Mouse (Mus musculus): ENCODE data around the gene Isy1. TPM values are rescaled to one million over a fixed set of nuclear protein-coding genes. Genes with fewer than 3 reads are reported as not detected.
A peak's percentile ranks its signal among the peaks of the same experiment; 100 is the strongest.

Isy1 gene
- total and polyA plus RNA-seq, 3 experiments = 43.8 to 140 (median 77.4) TPM

DNA sequence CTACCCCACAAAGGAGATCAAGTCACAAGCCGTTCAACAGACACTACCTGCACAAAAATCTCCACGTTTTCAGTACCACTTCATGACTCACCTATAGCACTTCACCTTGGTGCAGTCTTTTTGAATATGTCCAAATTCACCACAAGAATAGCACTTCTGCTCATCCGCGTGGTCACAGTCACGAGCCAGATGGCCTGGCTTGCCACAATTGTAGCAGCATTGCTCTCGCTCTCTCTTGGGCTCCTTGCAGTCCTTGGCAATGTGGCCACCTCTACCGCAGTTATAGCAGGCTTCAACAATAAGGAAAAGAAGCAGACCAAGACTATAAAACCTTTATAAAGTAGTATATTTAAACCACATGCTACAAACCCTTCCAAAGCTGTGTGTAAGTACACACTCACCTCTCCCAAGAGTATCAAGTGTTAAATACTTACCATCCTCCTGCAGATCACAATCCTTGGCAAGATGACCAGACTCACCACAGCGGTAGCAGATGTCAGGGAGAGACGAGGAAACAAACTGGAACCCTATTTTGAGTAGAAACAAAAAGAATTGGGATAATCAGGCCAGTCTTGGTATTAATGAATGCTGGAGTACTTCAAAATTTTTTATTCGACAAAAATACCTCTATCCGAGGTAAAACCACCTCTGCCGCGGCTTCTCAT is 6.6 kb upstream of the Isy1 start:
- in situ Hi-C loops (cut with MboI; ENCODE audit: low pct_ligation_motif_present, low pct_unique_long_range_greater_than_20kb, low sequenced_read_pairs) = no loop called here
- Histone ChIP-seq H3K27me3 (replicated peaks) (no peaks in the 10 kb centered on the region), H3K4me2 (ENCODE audit: insufficient read depth, low read depth, poor library complexity, severe bottlenecking) (no peak overlapping the region), H3K4me3 (replicated peaks in 1 of 3; ENCODE audit: low read depth in 2 of 3, low read length in 2 of 3, poor library complexity in 1 of 3) (no peak overlapping the region), H3K9me3 (replicated peaks; ENCODE audit: low read length) (no peaks in the 10 kb centered on the region), H3K36me3 (replicated peaks in 1 of 2; ENCODE audit: control insufficient read depth in 1 of 2, insufficient read depth in 1 of 2, low read length in 1 of 2) (peaks cover 50 to 81% of the 10 kb centered on the region in 2 experiments), H3K79me2 (replicated peaks; ENCODE audit: control insufficient read depth, extremely low read depth, insufficient read depth, poor library complexity, severe bottlenecking) (peaks cover 72% of the 10 kb centered on the region), H3K9ac (ENCODE audit: insufficient read depth, low read depth) (no peak overlapping the region), H3K27ac (ENCODE audit: insufficient read depth, low read depth) (no peak overlapping the region), H3K4me1 (ENCODE audit: control insufficient read depth in 1 of 2, insufficient read depth in 2 of 2) (peaks cover 3 to 71% of the 10 kb centered on the region in 2 experiments; a peak in 3 of 4 replicates)
- DNase-seq (ENCODE audit: extremely low read depth) = no peak
- no peak for TF ChIP-seq MAZ (IDR thresholded peaks at IDR 0.05; ENCODE audit: low read depth, low read length)
- TF ChIP-seq TCF12 (IDR thresholded peaks at IDR 0.05; ENCODE audit: low read depth, low read length) = no peak
- no peak for TF ChIP-seq POLR2A (IDR thresholded peaks at IDR 0.05; ENCODE audit: low read depth, low read length)
- no peak for TF ChIP-seq MAX (IDR thresholded peaks at IDR 0.05; ENCODE audit: low read length)
- TF ChIP-seq ZC3H11A (IDR thresholded peaks at IDR 0.05; ENCODE audit: low read depth, low read length) = no peak
- no peak for TF ChIP-seq USF2 (conservative IDR thresholded peaks at IDR 0.05; ENCODE audit: low read depth, low read length)
- no peak for TF ChIP-seq E2F4 (IDR thresholded peaks at IDR 0.05; ENCODE audit: insufficient replicate concordance, low read depth, low read length)
- no peak for TF ChIP-seq SMC3 (IDR thresholded peaks at IDR 0.05; ENCODE audit: low read depth, low read length)
- TF ChIP-seq ZKSCAN1 (IDR thresholded peaks at IDR 0.05; ENCODE audit: borderline replicate concordance, low read depth, low read length) = no peak
- TF ChIP-seq ETS1 (conservative IDR thresholded peaks at IDR 0.05; ENCODE audit: low read depth, low read length) = no peak
- no peak for TF ChIP-seq CTCF (conservative IDR thresholded peaks at IDR 0.05 in 1 of 2, IDR thresholded peaks at IDR 0.05 in 1 of 2; ENCODE audit: low read depth in 2 of 2, low read length in 2 of 2)
- TF ChIP-seq MYC (IDR thresholded peaks at IDR 0.05; ENCODE audit: low read depth, low read length) = no peak
- TF ChIP-seq POLR2AphosphoS2 (IDR thresholded peaks at IDR 0.05; ENCODE audit: low read depth, low read length) = no peak
- TF ChIP-seq BHLHE40 (IDR thresholded peaks at IDR 0.05; ENCODE audit: low read depth, low read length) = no peak
- TF ChIP-seq EP300 (IDR thresholded peaks at IDR 0.05; ENCODE audit: low read length) = no peak
- dilution Hi-C loops (cut with MboI; ENCODE audit: extremely low pct_ligation_motif_present, extremely low pct_unique_long_range_greater_than_20kb, low sequenced_read_pairs) = no loop called here

DNA sequence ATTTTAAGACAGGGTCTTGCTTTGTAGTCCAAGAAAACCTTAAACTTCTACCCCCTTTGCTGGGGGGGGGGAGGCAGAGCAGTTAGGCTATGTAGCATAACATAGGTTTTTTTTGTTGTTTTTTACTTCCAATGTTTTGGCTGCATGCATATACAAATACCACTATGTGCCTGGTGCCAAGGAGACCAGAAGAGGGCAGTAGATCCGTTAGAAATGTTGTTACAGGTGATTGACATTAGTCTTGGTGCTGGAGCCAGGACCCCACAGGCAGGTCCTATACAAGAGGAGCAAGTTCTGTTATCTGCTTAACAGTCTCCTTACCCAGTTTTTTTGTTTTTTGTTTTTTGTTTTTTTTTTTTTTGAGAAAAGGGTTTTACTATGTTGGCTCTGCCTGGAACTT is 3.7 kb upstream of the Isy1 start:
- no peak overlapping the region for H3K27ac ChIP-seq (ENCODE audit: insufficient read depth, low read depth)
- in situ Hi-C loops (cut with MboI; ENCODE audit: low pct_ligation_motif_present, low pct_unique_long_range_greater_than_20kb, low sequenced_read_pairs) = no loop called here
- peak; percentile 41 for DNase-seq (ENCODE audit: extremely low read depth)
- H3K9ac ChIP-seq (ENCODE audit: insufficient read depth, low read depth) = no peak overlapping the region
- no peaks in the 10 kb centered on the region for H3K27me3 ChIP-seq (replicated peaks)
- H3K79me2 ChIP-seq (replicated peaks; ENCODE audit: control insufficient read depth, extremely low read depth, insufficient read depth, poor library complexity, severe bottlenecking) = peaks cover 56% of the 10 kb centered on the region
- peaks cover 5 to 67% of the 10 kb centered on the region in 2 experiments; a peak in 3 of 4 replicates for H3K4me1 ChIP-seq (ENCODE audit: control insufficient read depth in 1 of 2, insufficient read depth in 2 of 2)
- dilution Hi-C loops (cut with MboI; ENCODE audit: extremely low pct_ligation_motif_present, extremely low pct_unique_long_range_greater_than_20kb, low sequenced_read_pairs) = no loop called here
- no peaks in the 10 kb centered on the region for H3K9me3 ChIP-seq (replicated peaks; ENCODE audit: low read length)
- no peak for TF ChIP-seq MYC (IDR thresholded peaks at IDR 0.05; ENCODE audit: low read depth, low read length)
- no peak for TF ChIP-seq JUN (IDR thresholded peaks at IDR 0.05; ENCODE audit: insufficient read depth, low read depth, low read length)
- no peak for TF ChIP-seq PAX5 (IDR thresholded peaks at IDR 0.05; ENCODE audit: low read length)
- TF ChIP-seq MXI1 (IDR thresholded peaks at IDR 0.05; ENCODE audit: low read depth, low read length) = no peak
- TF ChIP-seq TBP (conservative IDR thresholded peaks at IDR 0.05; ENCODE audit: low read depth, low read length) = no peak
- no peak for TF ChIP-seq RCOR1 (conservative IDR thresholded peaks at IDR 0.05; ENCODE audit: low read depth, low read length)
- no peak for TF ChIP-seq GABPA (IDR thresholded peaks at IDR 0.05; ENCODE audit: insufficient replicate concordance, low read depth, low read length)
- TF ChIP-seq TCF12 (IDR thresholded peaks at IDR 0.05; ENCODE audit: low read depth, low read length) = no peak
- no peak for TF ChIP-seq NRF1 (IDR thresholded peaks at IDR 0.05; ENCODE audit: low read depth, low read length)
- no peak for TF ChIP-seq ZMIZ1 (IDR thresholded peaks at IDR 0.05; ENCODE audit: low read depth, low read length)
- no peak for TF ChIP-seq ZKSCAN1 (IDR thresholded peaks at IDR 0.05; ENCODE audit: borderline replicate concordance, low read depth, low read length)
- TF ChIP-seq POLR2A (IDR thresholded peaks at IDR 0.05; ENCODE audit: low read depth, low read length) = no peak
- H3K4me2 ChIP-seq (ENCODE audit: insufficient read depth, low read depth, poor library complexity, severe bottlenecking) = no peak overlapping the region
- peaks cover 38 to 63% of the 10 kb centered on the region in 2 experiments for H3K36me3 ChIP-seq (replicated peaks in 1 of 2; ENCODE audit: control insufficient read depth in 1 of 2, insufficient read depth in 1 of 2, low read length in 1 of 2)
- H3K4me3 ChIP-seq (replicated peaks in 1 of 3; ENCODE audit: low read depth in 2 of 3, low read length in 2 of 3, poor library complexity in 1 of 3) = no peak overlapping the region

Measured in CH12.LX (cell line).